Mouse (Mus musculus): ENCODE measurements around the gene Tpk1. TPM values are rescaled to one million over a fixed set of nuclear protein-coding genes. Genes with fewer than 3 reads are reported as not detected.

The Tpk1 gene
- polyA plus RNA-seq, 1 experiment from 2014 or later: 6.8 TPM

DNA sequence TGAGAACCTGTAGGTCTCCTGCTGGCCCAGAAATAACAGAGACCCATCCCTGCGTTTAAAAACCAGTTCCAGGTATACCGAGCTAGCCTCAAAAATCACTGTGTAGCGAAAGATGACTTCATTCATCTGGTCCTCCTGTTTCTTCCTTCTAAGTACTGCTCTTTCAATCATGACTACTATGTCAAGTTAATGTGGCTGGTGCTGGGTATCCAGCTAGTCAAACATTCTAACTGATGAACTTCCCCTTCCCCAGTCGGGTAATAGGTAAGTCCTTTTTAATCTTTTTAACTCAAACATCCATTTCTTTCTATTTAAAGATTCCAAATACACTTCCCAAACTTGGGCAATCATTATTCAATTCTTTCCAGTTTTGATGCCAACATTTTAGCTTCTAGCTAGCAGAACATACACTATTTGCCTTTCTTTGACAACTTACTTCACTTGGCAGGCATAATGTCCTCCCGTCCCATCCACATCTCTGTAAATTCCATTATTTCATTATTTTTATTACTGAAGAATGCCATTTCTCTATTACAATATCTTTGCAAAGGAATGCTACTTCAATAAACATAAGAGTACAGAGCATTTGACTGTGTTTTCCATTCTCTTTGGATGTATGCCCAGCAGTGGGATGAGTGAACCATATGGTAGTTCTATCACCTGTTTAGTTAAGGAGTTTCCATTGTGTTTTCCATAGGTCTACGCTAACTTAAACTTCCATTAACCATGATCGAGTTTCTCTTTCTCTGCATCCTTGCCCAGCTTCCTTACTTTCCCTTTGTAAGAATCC lies 728 bp upstream of the Tpk1 start:
- 72% methylated on average over 7 of the region's 7 CpGs for WGBS (ENCODE audit: insufficient replicate concordance)
- peaks cover 45% of the 10 kb centered on the region for H3K4me1 ChIP-seq (replicated peaks)
- H3K36me3 ChIP-seq: no peaks in the 10 kb centered on the region
- no peak for DNase-seq
- ATAC-seq (ENCODE audit: low read depth): no peak
- peak overlapping the region; percentile 77 for H3K4me2 ChIP-seq
- no peaks in the 10 kb centered on the region for H3K9me3 ChIP-seq (replicated peaks)
- H3K9ac ChIP-seq: peak overlapping the region; percentile 87
- H3K4me3 ChIP-seq (replicated peaks): peak overlapping the region; percentile 85
- H3K27me3 ChIP-seq: no peaks in the 10 kb centered on the region
- H3K27ac ChIP-seq: peak overlapping the region; percentile 85

DNA sequence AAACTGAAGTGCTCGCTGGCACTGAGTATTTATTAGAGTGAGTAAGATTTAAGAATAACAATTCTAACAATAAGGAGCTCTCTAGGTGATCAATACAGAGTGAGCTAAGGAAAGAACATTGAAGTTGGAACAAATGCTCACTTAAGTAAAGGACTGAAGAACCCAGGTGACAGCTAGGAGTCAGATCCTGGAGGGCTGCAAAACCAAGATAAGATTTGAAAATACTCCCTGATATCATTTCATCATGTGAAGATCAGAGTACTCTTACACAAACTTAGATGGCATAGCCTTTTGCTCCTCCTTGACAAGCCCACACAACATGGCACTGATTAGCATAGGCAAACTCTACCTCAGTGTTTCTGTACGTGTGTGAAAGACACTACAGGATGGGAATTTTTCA lies 4.3 kb downstream of the Tpk1 start:
- Histone ChIP-seq H3K36me3 (no peaks in the 10 kb centered on the region), H3K9me3 (replicated peaks) (no peaks in the 10 kb centered on the region), H3K27me3 (no peaks in the 10 kb centered on the region), H3K4me2 (no peak overlapping the region), H3K4me3 (replicated peaks) (no peak overlapping the region), H3K27ac (no peak overlapping the region; the same call in 1 of the 2 replicates), H3K9ac (0 out of 2 replicates have a peak overlapping the region, but pooled peaks have one; percentile 6), H3K4me1 (replicated peaks) (peaks cover 74% of the 10 kb centered on the region)
- 56% methylated on average over 2 of the region's 2 CpGs for WGBS (ENCODE audit: insufficient replicate concordance)
- no peak; the same call in 1 of the 2 replicates for ATAC-seq (ENCODE audit: low read depth)
- DNase-seq: no peak

DNA sequence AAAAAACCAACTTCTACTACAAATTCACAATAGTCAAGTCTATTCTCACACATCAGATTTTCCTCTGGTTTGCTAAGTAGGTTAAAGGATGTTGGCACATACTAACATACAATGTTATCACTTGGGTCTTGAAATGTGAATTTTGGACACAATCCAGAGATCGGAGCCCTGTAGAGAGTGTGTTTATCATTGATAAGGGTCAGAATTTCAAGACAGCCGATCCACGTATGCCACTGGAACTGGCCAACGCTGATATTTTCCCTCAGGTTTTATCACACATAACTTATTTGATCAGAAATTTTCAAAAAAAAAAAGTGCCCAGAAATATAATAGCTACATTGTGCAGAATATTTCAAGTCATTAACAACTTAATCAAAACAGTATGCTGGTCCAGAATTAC lies 7.8 kb downstream of the Tpk1 start:
- H3K4me1 ChIP-seq (replicated peaks): peaks cover 61% of the 10 kb centered on the region
- H3K9me3 ChIP-seq (replicated peaks): no peaks in the 10 kb centered on the region
- peak; percentile 93 for ATAC-seq (ENCODE audit: low read depth)
- 18% methylated on average over 4 of the region's 4 CpGs for WGBS (ENCODE audit: insufficient replicate concordance)
- peak overlapping the region; percentile 48 for H3K4me2 ChIP-seq
- no peak overlapping the region for H3K9ac ChIP-seq
- peak; percentile 43 for DNase-seq
- H3K27me3 ChIP-seq: no peaks in the 10 kb centered on the region
- no peak overlapping the region for H3K4me3 ChIP-seq (replicated peaks)
- H3K27ac ChIP-seq: peak overlapping the region; percentile 68
- H3K36me3 ChIP-seq: no peaks in the 10 kb centered on the region

DNA sequence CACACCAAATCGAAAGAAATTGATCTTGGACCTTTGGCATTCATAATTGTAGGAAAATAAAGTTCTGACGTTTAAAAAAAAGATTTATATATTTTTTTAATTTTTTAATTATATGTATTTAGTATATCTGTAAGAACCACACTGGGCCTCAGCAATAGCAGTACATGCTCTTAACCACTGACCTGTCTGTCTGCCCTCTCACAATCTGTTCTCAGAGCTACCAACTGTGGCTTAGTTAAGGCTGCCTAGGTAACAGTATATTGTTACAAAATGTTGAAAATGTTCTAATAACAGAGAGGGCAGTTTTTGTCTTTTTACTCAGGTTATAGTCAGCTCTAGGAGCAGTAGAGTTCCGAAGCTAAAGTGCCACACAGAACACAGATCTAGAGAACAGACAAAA lies 8.2 kb downstream of the Tpk1 start:
- Histone ChIP-seq H3K4me1 (replicated peaks) (peaks cover 57% of the 10 kb centered on the region), H3K27ac (peak overlapping the region; percentile 68)

DNA sequence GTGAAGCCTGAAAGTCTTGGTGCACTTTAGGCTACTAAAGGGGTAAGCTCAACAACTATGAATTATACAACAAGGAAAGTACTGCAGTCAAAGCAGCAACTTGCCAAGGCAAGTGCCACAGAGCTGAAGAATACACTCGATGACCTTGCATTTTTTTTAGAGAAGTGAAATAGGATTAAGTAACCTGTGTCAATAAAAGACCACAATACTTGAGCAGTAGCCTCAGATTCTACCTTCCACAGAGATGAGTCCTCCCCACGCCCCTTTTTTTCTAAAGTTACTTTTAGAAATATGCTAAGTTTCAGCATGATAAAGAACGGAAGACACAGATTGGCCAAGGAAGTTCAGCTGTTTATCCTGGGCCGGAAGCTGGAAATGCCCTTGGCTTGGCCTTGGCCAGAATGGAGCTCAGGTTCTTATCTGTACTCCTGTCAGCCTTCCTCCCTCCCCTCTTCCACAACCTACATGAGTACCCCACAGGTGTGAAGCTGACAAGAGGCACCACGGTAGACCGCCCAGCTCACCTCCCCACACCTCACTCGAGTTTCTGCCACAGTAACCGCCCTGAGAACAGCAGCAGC lies 11.1 kb downstream of the Tpk1 start:
- DNase-seq (no peak), ATAC-seq (ENCODE audit: low read depth) (no peak)
- Histone ChIP-seq H3K9ac (no peak overlapping the region), H3K4me3 (replicated peaks) (no peak overlapping the region), H3K27me3 (no peaks in the 10 kb centered on the region), H3K36me3 (no peaks in the 10 kb centered on the region), H3K4me1 (replicated peaks) (peaks cover 30% of the 10 kb centered on the region), H3K4me2 (no peak overlapping the region), H3K9me3 (replicated peaks) (no peaks in the 10 kb centered on the region), H3K27ac (no peak overlapping the region)
- 56% methylated on average over 8 of the region's 8 CpGs for WGBS (ENCODE audit: insufficient replicate concordance)

More for the DNA sequence above, 8.2 kb downstream of the Tpk1 start:
- peak; percentile 50; the same call in 1 of the 2 replicates for ATAC-seq (ENCODE audit: low read depth)
- DNase-seq: no peak
- no peaks in the 10 kb centered on the region for H3K9me3 ChIP-seq (replicated peaks)
- no peak overlapping the region for H3K9ac ChIP-seq
- WGBS (ENCODE audit: insufficient replicate concordance): 68% methylated on average over 3 of the region's 3 CpGs
- H3K4me3 ChIP-seq (replicated peaks): no peak overlapping the region
- H3K27me3 ChIP-seq: no peaks in the 10 kb centered on the region
- H3K36me3 ChIP-seq: no peaks in the 10 kb centered on the region
- H3K4me2 ChIP-seq: peak overlapping the region; percentile 48

DNA sequence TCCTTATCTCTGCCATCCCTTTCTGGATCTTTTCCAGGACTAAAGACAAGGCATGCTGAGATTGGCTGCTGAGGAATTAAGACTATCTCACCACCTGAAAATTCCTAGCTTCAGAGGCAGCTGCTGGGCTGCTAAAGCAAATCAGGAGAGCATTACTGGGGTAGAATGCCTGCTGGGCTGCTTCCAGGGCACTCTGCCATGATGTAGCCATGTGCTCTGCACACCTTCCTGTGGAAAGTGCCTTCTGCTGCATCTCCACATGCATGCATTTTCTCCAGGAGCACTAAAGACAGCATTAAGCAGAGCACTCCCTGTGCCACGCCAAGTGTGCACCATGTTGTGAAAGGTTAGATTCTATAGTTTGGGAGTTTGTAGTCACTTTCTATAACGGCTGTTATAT lies 16.6 kb downstream of the Tpk1 start:
- no peak overlapping the region for H3K4me3 ChIP-seq (replicated peaks)

DNA sequence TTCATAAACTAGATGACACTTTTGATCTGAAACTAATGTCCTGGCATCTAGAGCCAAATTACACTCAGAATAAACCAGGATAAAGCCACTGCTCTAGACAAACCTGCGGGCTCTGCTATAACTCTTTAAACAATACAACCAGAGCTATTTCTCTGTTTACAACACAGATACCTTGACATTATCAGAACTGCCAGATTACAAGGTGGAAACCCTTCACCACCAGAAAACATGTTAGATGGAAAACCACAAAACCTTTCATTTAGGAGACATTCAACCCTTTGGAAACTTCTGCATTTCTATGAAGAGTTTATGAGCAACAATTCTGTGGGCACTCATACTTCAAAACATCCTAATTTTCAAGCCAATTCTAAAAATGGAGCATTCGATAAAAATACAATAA lies 20.4 kb downstream of the Tpk1 start:
- ATAC-seq (ENCODE audit: low read depth): no peak
- no peak for DNase-seq
- Histone ChIP-seq H3K4me2 (no peak overlapping the region), H3K4me3 (replicated peaks) (no peak overlapping the region), H3K4me1 (replicated peaks) (no peaks in the 10 kb centered on the region), H3K9me3 (replicated peaks) (no peaks in the 10 kb centered on the region), H3K9ac (no peak overlapping the region), H3K27ac (no peak overlapping the region), H3K36me3 (no peaks in the 10 kb centered on the region), H3K27me3 (no peaks in the 10 kb centered on the region)
- WGBS (ENCODE audit: insufficient replicate concordance): 50% methylated on average over 2 of the region's 2 CpGs

More for the DNA sequence above, 16.6 kb downstream of the Tpk1 start:
- Histone ChIP-seq H3K27me3 (no peaks in the 10 kb centered on the region), H3K4me1 (replicated peaks) (no peaks in the 10 kb centered on the region), H3K9me3 (replicated peaks) (no peaks in the 10 kb centered on the region), H3K9ac (no peak overlapping the region), H3K36me3 (no peaks in the 10 kb centered on the region), H3K27ac (no peak overlapping the region), H3K4me2 (no peak overlapping the region)
- 80% methylated on average over 2 of the region's 2 CpGs for WGBS (ENCODE audit: insufficient replicate concordance)
- ATAC-seq (ENCODE audit: low read depth) (no peak), DNase-seq (no peak)

DNA sequence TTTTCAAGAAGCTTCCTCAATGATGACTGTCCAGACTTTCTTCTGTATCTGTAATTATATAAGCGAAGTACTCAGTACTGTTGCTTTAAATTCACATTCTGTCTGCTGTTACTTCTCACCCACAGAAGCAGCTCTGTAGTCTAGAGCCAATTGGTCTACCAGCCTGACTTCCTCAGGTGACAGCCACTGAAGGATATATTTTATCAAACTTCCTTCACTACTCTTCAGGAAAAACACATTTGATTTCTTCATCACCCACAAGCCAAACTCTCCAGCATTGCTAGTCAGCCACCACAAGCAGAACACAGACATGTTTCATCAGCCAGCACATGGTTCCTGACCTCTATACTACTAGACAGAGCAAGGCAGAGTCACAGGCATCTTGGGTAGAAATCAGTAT lies 21.0 kb downstream of the Tpk1 start:
- Histone ChIP-seq H3K4me3 (replicated peaks) (no peak overlapping the region), H3K4me2 (no peak overlapping the region), H3K9me3 (replicated peaks) (no peaks in the 10 kb centered on the region), H3K9ac (no peak overlapping the region), H3K36me3 (no peaks in the 10 kb centered on the region), H3K27ac (no peak overlapping the region), H3K4me1 (replicated peaks) (no peaks in the 10 kb centered on the region), H3K27me3 (no peaks in the 10 kb centered on the region)
- ATAC-seq (ENCODE audit: low read depth) (no peak), DNase-seq (no peak)
- WGBS (ENCODE audit: insufficient replicate concordance): 54% methylated on average over 1 of the region's 1 CpGs

DNA sequence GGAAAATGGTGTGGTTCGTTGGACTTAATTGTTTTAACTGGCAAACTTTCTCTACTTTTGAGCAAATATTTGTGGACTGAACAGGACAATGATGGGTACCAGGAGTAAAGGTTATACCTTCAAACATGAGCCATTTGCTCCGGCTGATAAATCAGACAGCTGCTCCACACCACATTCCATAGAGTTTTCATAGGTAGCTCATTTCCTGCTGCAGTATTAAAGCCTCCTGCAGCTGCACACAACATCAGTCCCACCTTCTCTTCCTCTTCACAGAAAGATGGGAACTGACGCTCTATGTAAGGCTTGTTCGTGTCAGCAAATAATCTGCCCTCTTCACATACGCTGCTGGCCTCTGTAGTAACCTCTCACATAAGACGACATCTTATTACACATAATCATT lies 22.4 kb downstream of the Tpk1 start:
- no peak overlapping the region for H3K27ac ChIP-seq
- DNase-seq: no peak
- H3K9ac ChIP-seq: no peak overlapping the region
- H3K9me3 ChIP-seq (replicated peaks): no peaks in the 10 kb centered on the region
- H3K4me1 ChIP-seq (replicated peaks): no peaks in the 10 kb centered on the region
- H3K4me3 ChIP-seq (replicated peaks): no peak overlapping the region
- 64% methylated on average over 6 of the region's 6 CpGs for WGBS (ENCODE audit: insufficient replicate concordance)
- H3K27me3 ChIP-seq: no peaks in the 10 kb centered on the region
- no peak overlapping the region for H3K4me2 ChIP-seq
- H3K36me3 ChIP-seq: no peaks in the 10 kb centered on the region
- no peak for ATAC-seq (ENCODE audit: low read depth)

DNA sequence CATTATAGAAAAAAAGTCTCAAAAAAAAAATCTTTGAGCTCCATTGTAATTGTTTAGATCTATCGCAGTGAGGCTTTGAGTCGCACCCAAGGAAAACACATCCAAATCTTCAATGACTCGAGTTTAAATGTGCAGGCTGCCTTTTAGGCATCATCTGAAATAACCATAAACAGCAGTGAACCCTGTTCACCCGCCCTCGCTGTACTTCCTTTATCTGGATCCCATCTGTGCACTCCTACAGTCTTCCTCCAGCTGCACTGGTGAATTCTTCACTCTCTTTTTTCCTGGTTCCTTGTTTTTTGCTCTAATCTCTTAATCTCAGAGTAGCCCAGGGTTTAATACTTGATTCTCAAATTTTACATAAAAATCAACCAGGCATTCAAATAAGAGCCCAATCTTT lies 23.7 kb downstream of the Tpk1 start:
- no peak for DNase-seq
- Histone ChIP-seq H3K27me3 (no peaks in the 10 kb centered on the region), H3K27ac (no peak overlapping the region), H3K4me1 (replicated peaks) (no peaks in the 10 kb centered on the region; the same call in 1 of the 2 replicates), H3K9me3 (replicated peaks) (no peaks in the 10 kb centered on the region), H3K9ac (no peak overlapping the region), H3K4me3 (replicated peaks) (no peak overlapping the region), H3K36me3 (no peaks in the 10 kb centered on the region), H3K4me2 (no peak overlapping the region)
- no peak for ATAC-seq (ENCODE audit: low read depth)
- 58% methylated on average over 5 of the region's 5 CpGs for WGBS (ENCODE audit: insufficient replicate concordance)

DNA sequence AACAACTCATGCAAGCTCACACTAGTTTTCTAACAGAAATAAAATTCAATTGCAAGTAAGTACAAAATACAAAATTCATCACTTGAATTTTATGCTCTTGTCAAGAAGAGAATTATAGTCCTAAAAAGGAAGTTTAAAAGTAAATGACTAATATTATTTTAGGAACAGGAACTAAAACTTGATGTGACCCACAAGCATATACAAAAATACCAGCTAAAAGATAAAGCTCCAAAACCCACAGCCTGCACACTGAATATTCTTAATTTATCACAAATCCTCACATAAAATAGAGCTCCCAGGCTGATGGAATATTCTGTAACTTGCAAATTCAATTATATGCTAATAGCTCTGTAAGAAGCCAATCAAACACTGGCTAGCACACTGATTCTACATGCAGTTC lies 25.5 kb downstream of the Tpk1 start:
- ATAC-seq (ENCODE audit: low read depth) (no peak), DNase-seq (no peak)
- Histone ChIP-seq H3K9ac (no peak overlapping the region), H3K27me3 (no peaks in the 10 kb centered on the region), H3K4me1 (replicated peaks) (no peaks in the 10 kb centered on the region; the same call in 1 of the 2 replicates), H3K9me3 (replicated peaks) (no peaks in the 10 kb centered on the region), H3K27ac (no peak overlapping the region), H3K4me3 (replicated peaks) (no peak overlapping the region), H3K36me3 (no peaks in the 10 kb centered on the region), H3K4me2 (no peak overlapping the region)

DNA sequence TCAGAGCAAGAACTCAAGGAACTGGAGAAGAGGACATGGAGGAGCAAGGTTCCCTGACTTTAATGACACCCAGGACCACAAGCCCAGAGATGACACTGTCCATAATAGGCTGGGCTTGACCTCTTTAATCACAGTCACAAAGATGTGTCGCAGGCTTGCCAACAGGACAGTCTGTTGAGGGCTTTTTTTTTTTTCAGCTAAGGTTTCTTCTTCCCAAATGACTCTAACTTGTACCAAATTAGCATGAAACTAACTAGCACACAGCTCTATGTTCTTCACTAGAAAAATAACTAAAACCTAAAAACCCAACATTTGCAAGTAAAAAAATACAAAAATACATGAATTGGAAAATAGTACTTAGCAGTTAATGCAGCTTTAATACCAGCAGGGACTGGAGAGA lies 27.2 kb downstream of the Tpk1 start:
- no peaks in the 10 kb centered on the region for H3K36me3 ChIP-seq
- ATAC-seq (ENCODE audit: low read depth) (no peak), DNase-seq (no peak)
- no peaks in the 10 kb centered on the region; the same call in 1 of the 2 replicates for H3K4me1 ChIP-seq (replicated peaks)
- WGBS (ENCODE audit: insufficient replicate concordance): 64% methylated on average over 1 of the region's 1 CpGs
- no peaks in the 10 kb centered on the region for H3K27me3 ChIP-seq
- no peak overlapping the region for H3K4me3 ChIP-seq (replicated peaks)
- H3K27ac ChIP-seq: no peak overlapping the region
- no peak overlapping the region for H3K4me2 ChIP-seq
- H3K9me3 ChIP-seq (replicated peaks): no peaks in the 10 kb centered on the region
- H3K9ac ChIP-seq: no peak overlapping the region
